Mouse (Mus musculus) intestine, postnatal 0 days (tissue): Measurements from ENCODE around the gene Nudt22. TPM values are rescaled to one million over a fixed set of nuclear protein-coding genes. Genes with fewer than 3 reads are reported as not detected.

Experiments
- ATAC-seq: fragments of 200-750 bp; cut with Nextera tagmentation; 2 replicates; pipeline ENCODE4 v1.8.0; 2017; ENCODE audit warnings: mild to moderate bottlenecking, moderate TSS enrichment, moderate library complexity
- H3K27ac ChIP-seq: fragments of 300-500 bp; sonication (generic); 2 replicates; pipeline ENCODE4 v1.5.1; 2014; ENCODE audit warnings: mild to moderate bottlenecking, low read depth, low read length, moderate library complexity
- H3K27me3 ChIP-seq: fragments of 300-500 bp; sonication (generic); replicated peaks from 2 replicates; pipeline ENCODE4 v1.6.1; 2014; ENCODE audit warnings: low read length, mixed read lengths; ENCODE audit not compliant: control insufficient read depth, insufficient read depth
- H3K36me3 ChIP-seq: fragments of 300-500 bp; sonication (generic); 2 replicates; pipeline ENCODE4 v1.6.1; 2014; ENCODE audit warnings: mild to moderate bottlenecking, moderate library complexity; ENCODE audit not compliant: control insufficient read depth, insufficient read depth
- H3K4me1 ChIP-seq: fragments of 300-500 bp; sonication (generic); replicated peaks from 2 replicates; pipeline ENCODE4 v1.6.1; 2014; ENCODE audit warnings: antibody characterized with exemption, low read length, mixed read lengths; ENCODE audit not compliant: control insufficient read depth, insufficient read depth
- H3K4me2 ChIP-seq: fragments of 300-500 bp; sonication (generic); replicated peaks from 2 replicates; pipeline ENCODE4 v1.6.1; 2014; ENCODE audit warnings: low read depth, mild to moderate bottlenecking, moderate library complexity
- H3K4me3 ChIP-seq: fragments of 300-500 bp; sonication (generic); 2 replicates; pipeline ENCODE4 v1.5.1; 2014; ENCODE audit warnings: low read depth, low read length
- H3K9ac ChIP-seq: fragments of 300-500 bp; sonication (generic); 2 replicates; pipeline ENCODE4 v1.6.1; 2014; ENCODE audit warnings: mild to moderate bottlenecking, low read depth, low read length
- H3K9me3 ChIP-seq: fragments of 300-500 bp; sonication (generic); 2 replicates; pipeline ENCODE4 v1.6.1; 2016; ENCODE audit warnings: mixed run types; ENCODE audit not compliant: control insufficient read depth
- CTCF ChIP-seq: sonication (generic); IDR thresholded peaks from 2 replicates; pipeline ENCODE4 v1.5.1; 2016; ENCODE audit warnings: low read depth, mild to moderate bottlenecking, control low read depth, antibody characterized with exemption, moderate library complexity
- WGBS: fragments of 180-500 bp; shearing (Covaris S2); extraction: QIAGEN DNeasy Blood & Tissue Kit; methylation state at CpG from one replicate; pipeline ENCODE4 v1.1.7; 2014; 5-methylcytosine and 5-hydroxymethylcytosine counted together
- polyA plus RNA-seq: library from polyadenylated mRNA; unstranded; fragments of >200 nt; fragmentation: Nextera tagmentation; extraction: Ambion mirVana; gene quantifications from 2 replicates; pipeline ENCODE4 v1.2.1, GENCODE M21; 2015

Gene Nudt22
- polyA plus RNA-seq, 1 experiment from 2014 or later = 50.4 TPM

DNA sequence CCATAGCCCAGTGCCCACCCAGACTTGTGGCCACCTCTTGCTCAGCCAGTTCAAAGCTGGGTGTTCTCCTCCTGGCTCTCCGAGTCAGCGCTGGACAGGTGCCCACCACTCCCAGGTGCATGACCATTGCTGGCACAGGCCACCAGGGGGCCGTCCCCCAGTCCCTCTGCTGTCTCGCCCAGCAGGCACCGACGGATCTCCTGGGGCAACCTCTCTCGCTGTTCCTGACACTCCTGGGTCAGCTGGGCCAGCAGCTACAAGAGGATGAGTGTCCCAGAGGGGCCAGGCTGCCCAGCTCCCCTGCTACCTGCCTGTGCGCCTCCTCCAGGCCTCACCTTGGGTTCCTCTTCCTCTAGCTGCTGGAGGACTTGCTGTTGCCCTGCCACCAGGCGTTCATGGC lies 41.9 kb downstream of the Nudt22 start:
- Histone ChIP-seq H3K4me1 (peaks cover 6% of the 10 kb centered on the region; the same call in 1 of the 2 replicates), H3K4me3 (no peak overlapping the region), H3K9me3 (no peaks in the 10 kb centered on the region), H3K4me2 (0 out of 2 replicates have a peak overlapping the region, but pooled peaks have one; percentile 3), H3K27me3 (no peaks in the 10 kb centered on the region), H3K36me3 (peaks cover 63% of the 10 kb centered on the region), H3K27ac (peak overlapping the region; percentile 57), H3K9ac (no peak overlapping the region)
- no peak for ATAC-seq
- peak; percentile 73 for TF ChIP-seq CTCF
- 39% methylated on average over 9 of the region's 9 CpGs for WGBS

DNA sequence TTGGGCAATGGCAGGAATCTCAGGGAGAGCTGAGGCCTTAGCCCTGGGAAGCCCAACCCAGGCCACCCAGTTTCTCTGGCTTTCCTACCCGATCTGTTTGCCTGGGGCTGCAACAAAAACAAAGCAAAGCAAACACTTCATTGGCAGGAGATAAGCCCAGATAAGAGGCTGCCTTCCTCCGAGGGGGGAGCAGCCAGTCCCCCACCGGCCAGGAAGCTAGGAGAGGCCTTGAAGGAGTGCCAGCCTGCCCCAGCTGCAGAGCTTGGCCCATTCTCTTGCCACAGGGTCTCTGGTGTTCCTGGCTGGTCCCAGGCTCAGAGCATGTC lies 43.2 kb downstream of the Nudt22 start:
- 2% methylated on average over 3 of the region's 3 CpGs for WGBS
- peak overlapping the region; percentile 77 for H3K4me2 ChIP-seq
- H3K27ac ChIP-seq = peak overlapping the region; percentile 92
- peaks cover 6% of the 10 kb centered on the region; the same call in 1 of the 2 replicates for H3K4me1 ChIP-seq
- peak overlapping the region; percentile 56; the same call in 1 of the 2 replicates for H3K4me3 ChIP-seq
- no peak for TF ChIP-seq CTCF
- H3K36me3 ChIP-seq = peaks cover 49% of the 10 kb centered on the region
- H3K27me3 ChIP-seq = no peaks in the 10 kb centered on the region
- no peaks in the 10 kb centered on the region for H3K9me3 ChIP-seq
- 0 out of 2 replicates have a peak overlapping the region, but pooled peaks have one; percentile 59 for H3K9ac ChIP-seq
- ATAC-seq = peak; percentile 5

DNA sequence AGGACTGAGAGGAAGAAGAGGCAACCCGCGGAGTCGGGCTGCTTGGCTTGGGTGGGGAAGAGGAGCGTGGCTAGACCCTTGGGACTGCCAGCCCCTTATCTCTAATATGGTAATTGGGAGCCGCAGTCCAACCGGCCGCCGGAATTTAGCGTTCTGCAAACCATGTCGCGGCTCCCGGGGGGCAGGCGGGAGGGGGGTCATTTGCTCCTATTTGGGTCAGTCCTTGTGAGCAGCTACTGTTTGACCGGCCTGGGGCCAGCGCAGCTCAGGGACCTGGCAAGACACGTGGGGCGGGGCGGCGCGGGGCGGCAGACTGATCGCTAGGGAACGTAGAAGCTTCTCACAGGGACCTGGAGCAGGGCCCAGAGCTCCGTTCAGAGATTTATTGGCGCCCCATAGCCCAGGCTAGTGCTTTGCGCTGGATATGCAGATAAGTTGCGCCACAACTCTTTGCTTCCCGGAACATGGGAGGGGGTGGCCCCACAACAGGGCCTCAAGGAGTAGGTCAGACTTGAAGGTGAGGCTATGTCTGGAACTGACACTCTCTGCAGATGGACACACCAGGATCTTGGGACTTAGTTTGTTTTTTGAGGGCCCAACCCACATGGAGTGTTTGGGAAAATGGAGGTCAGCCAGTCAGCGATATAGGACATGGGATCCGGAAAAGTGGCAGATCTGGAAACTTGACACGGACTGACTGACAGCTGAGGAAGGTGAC lies 43.8 kb downstream of the Nudt22 start:
- H3K9ac ChIP-seq = peak overlapping the region; percentile 59
- H3K27ac ChIP-seq = peak overlapping the region; percentile 92
- H3K27me3 ChIP-seq = no peaks in the 10 kb centered on the region
- peak overlapping the region; percentile 56 for H3K4me3 ChIP-seq
- peaks cover 44% of the 10 kb centered on the region for H3K36me3 ChIP-seq
- WGBS = 2% methylated on average over 31 of the region's 31 CpGs
- no peaks in the 10 kb centered on the region for H3K9me3 ChIP-seq
- TF ChIP-seq CTCF = 0 out of 2 replicates have a peak, but pooled peaks have one; percentile 7
- H3K4me2 ChIP-seq = peak overlapping the region; percentile 77
- ATAC-seq = peak; percentile 60
- H3K4me1 ChIP-seq = peaks cover 6% of the 10 kb centered on the region; the same call in 1 of the 2 replicates

DNA sequence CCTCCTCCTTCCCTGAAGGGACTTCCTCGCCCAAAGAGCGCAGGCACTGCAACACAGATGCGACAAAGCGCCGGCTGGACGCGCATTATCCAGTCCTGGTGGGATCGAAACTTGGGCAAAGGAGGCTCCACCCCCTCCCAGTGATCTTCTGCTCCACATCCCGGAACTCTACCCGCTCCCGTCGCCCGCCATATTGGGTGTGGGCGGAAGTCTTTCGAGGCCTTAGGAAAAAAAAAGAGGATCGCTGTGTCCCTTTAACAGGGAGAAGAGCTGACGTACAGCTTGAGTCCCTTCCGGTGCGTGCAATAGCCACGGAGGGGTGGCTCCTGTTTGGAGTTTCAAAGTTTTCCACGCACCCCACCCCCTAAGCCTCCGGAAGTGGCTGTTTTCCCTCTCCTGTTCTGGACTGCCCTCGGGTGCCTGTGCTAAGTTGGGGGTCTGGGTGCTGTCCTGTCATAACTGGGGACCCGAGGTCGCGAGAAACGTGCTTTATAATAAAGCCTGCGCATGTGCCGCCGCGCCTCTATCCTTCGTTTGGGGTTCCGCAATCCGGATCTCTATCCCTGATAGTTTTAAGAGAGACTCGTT lies 44.4 kb downstream of the Nudt22 start:
- WGBS = under 1% methylated on average over 35 of the region's 35 CpGs
- Histone ChIP-seq H3K9ac (peak overlapping the region; percentile 63), H3K27ac (peak overlapping the region; percentile 92), H3K4me2 (peak overlapping the region; percentile 77), H3K4me1 (peaks cover 6% of the 10 kb centered on the region; the same call in 1 of the 2 replicates), H3K9me3 (no peaks in the 10 kb centered on the region), H3K27me3 (no peaks in the 10 kb centered on the region), H3K4me3 (peak overlapping the region; percentile 56), H3K36me3 (peaks cover 37% of the 10 kb centered on the region)
- TF ChIP-seq CTCF = no peak
- peak; percentile 58 for ATAC-seq

DNA sequence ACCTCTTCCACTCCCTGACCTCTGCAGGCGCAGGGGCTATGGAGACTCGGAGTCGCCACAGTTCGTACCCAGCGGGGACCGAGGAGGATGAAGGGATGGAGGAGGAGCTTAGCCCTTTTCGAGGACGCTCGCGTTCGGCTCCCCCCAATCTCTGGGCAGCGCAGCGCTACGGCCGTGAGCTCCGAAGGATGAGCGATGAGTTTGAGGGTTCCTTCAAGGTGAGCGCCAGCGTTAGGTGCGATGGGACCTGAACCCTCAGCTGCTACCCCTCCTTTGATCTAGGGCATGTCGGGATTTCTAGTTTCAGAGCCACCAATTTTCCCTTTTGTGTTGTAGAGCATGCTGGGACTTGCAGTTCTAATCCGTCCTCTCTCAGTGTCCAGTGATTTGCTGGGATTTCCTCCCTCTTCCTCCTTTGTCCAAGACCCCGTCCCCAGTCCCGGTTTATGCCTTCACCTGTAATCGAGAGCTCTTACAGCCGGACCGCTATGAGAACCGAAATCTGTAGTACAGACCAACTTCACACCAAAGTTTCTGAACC lies 45.2 kb downstream of the Nudt22 start:
- H3K4me2 ChIP-seq = peak overlapping the region; percentile 77
- ATAC-seq = peak; percentile 2; the same call in 1 of the 2 replicates
- no peaks in the 10 kb centered on the region for H3K9me3 ChIP-seq
- H3K4me3 ChIP-seq = peak overlapping the region; percentile 56
- H3K36me3 ChIP-seq = peaks cover 29% of the 10 kb centered on the region
- H3K4me1 ChIP-seq = peaks cover 6% of the 10 kb centered on the region; the same call in 1 of the 2 replicates
- H3K27ac ChIP-seq = peak overlapping the region; percentile 92
- TF ChIP-seq CTCF = no peak
- under 1% methylated on average over 28 of the region's 28 CpGs for WGBS
- no peaks in the 10 kb centered on the region for H3K27me3 ChIP-seq
- peak overlapping the region; percentile 63 for H3K9ac ChIP-seq

DNA sequence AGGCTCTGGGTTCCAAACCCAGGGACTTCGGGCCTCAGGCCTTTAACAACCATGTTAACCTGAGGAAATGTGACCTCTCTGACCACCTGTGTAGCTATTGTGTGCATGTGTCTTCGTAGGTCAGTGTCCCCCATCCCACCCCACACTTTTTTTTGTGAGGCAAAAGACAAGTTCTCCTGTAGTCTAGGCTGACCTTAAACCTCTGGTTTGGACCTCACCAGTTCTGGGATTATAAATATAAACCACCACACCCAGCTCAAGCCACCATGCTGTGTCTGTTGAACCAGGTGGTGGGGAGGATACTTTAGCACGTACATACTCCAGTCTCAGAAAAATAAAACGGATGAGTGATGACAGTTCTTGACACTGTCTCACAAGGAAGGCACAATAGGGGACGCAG lies 46.0 kb downstream of the Nudt22 start:
- H3K9ac ChIP-seq = 0 out of 2 replicates have a peak overlapping the region, but pooled peaks have one; percentile 63
- H3K4me2 ChIP-seq = peak overlapping the region; percentile 77
- WGBS = 41% methylated on average over 5 of the region's 5 CpGs
- no peak for TF ChIP-seq CTCF
- no peak overlapping the region; the same call in 1 of the 2 replicates for H3K4me3 ChIP-seq
- H3K4me1 ChIP-seq = peaks cover 6% of the 10 kb centered on the region; the same call in 1 of the 2 replicates
- 0 out of 2 replicates have a peak overlapping the region, but pooled peaks have one; percentile 11 for H3K27ac ChIP-seq
- H3K36me3 ChIP-seq = peaks cover 22% of the 10 kb centered on the region
- no peak for ATAC-seq
- no peaks in the 10 kb centered on the region for H3K9me3 ChIP-seq
- no peaks in the 10 kb centered on the region for H3K27me3 ChIP-seq
